Mouse (Mus musculus) MEL-GATA-1-ER (cell line): ENCODE measurements around the gene Rrp1b.
"Not testable (repeated sequence)": the region's sequence is repeated elsewhere in the genome, so short reads cannot be mapped to it uniquely, and the experiment has no call there.

Source experiments
- DNase-seq: peaks from one replicate; pipeline ENCODE4 v3.0.0-alpha.2; 2012; ENCODE audit warnings: low read depth; ENCODE audit errors: extremely low read depth

Gene Rrp1b

GRCm38 (mm10) chr17:32028301-32028700, 7.6 kb upstream of the Rrp1b start:
- DNase-seq: no peak

GRCm38 (mm10) chr17:32031684-32032083, 4.2 kb upstream of the Rrp1b start:
- no peak for DNase-seq

DNA sequence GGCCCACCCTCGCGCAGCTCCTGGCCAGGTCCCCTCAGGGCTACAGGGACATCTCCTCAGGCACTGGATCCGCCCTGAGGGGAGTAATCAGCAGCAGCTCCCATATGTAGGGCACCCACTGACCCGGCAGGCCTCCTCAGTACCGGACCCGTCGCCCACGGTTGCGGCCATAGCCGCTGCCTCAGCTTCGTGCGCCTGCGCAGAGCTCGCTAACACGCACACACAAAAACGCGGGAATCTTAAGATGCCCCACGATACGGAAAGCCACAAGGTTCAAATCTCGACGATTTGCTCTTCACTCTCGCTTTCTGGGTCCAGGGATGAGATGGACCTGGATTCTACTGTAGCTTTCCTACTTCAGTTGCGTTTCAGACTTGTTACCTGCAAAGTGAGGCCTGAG, 1.6 kb upstream of the Rrp1b start:
- DNase-seq: no peak

- peak; percentile 10 for DNase-seq
These were observed 874 bp downstream of the Rrp1b start for GRCm38 (mm10) chr17:32036509-32037438.

- no peak for DNase-seq
These were observed 4.4 kb downstream of the Rrp1b start for GRCm38 (mm10) chr17:32040263-32040662.

GRCm38 (mm10) chr17:32046541-32046940, 10.6 kb downstream of the Rrp1b start:
- DNase-seq: no peak

GRCm38 (mm10) chr17:32048351-32048750, 12.5 kb downstream of the Rrp1b start:
- DNase-seq: no peak

- DNase-seq: no peak
These were observed 14.0 kb downstream of the Rrp1b start for GRCm38 (mm10) chr17:32049914-32050313.

- no peak for DNase-seq
These were observed 14.7 kb downstream of the Rrp1b start for GRCm38 (mm10) chr17:32050609-32051008.

DNA sequence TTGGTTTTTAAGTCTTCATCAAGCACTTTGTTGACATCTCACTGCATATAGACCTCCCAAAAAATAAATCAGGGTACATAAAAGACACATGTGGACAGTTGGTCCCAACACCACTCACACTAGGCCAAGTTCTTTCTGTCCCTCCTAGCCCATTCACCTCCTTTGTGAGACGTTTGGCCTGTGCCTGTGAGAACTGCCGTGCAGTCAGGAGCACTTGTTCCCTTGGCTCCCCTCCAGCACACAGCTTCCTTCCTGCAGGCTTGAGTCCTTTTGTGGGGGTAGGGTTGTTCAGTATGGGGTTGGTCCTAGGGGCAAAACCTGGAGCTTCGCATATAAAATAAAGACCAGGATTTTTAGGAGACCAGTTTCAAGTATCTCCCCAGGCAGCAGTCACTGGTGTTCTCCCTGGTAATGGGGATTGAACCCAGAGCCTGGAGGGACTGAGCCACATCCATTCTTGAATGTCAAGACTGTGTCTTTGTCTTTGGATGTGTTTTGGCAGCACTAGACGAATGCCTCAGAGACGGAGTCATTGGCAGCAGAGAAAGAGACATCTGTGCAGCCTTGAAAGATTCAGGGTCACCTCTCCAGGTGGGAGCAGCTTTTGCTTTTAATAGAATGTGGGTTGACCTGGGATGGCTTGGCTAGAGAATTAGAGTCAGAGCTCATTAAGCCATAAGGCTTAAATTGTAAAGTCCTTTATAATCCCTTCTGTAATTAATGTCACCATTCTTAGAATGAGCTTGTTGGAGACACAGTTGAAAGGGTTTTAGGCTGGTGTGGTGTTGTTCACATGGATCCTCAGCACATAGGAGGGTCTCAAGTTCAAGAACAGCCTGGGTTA, 16.6 kb downstream of the Rrp1b start:
- DNase-seq: no peak

- DNase-seq: no peak
These were observed 17.8 kb downstream of the Rrp1b start for GRCm38 (mm10) chr17:32053677-32054076.

GRCm38 (mm10) chr17:32057843-32058242, 21.9 kb downstream of the Rrp1b start:
- DNase-seq: no peak

DNA sequence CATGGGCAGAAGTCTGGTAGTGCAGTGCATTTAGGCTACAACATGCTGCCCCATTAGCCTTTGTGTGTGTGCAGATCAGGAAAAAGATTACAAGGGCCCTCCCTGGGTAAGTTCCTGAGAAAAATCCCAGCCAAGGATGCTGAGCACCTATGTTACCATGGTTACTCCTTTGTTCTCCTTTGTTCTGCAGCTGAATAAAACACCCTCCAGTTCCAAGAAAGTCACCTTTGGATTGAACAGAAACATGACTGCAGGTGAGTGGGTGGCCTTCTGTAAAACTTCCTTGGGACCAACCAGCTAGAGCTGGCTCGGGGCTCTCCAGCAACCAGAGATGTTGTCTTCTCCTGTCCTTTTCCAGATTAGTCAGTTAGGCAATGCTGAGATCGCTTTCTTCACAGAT, 23.2 kb downstream of the Rrp1b start:
- DNase-seq: no peak

GRCm38 (mm10) chr17:32061219-32061618, 25.3 kb downstream of the Rrp1b start:
- DNase-seq: no peak

DNA sequence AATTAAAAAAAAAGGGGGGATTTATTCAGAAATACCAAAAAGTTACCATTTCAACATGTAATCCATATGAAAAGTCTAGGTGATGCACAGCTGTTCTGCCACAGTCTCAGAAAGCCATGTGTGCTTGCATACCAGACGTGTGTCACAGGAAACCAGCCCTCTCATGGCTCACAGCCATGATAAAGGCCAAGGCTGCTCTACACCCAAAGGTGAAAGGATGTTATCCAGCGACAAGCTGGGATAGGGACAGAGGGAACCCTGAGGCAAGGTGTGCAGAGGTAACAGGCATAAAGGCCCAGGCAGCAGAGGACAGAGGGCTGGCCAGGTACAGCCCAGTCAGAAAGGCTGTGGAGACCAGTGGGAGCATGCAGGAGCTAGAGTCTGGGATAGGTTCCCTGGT, 27.8 kb downstream of the Rrp1b start:
- DNase-seq: no peak

DNA sequence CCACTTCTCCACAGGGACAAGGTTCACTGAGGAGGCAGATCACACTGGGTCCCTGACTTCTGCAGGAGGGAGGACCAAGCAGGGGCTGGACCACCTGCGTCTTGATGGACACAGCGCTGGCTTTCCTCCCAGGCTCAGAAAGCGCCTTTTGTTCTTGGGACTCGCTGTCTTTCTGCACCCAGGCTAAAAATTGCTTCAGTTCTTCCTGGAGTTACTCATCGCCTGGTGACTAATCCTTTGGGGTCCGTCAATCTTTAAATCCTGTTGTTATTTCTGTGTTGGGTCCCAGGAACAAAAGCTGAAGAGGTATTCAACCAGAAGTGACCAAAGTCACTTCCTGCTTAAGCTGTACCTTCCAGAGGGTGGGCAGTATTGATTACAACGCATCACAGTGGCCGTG, 28.9 kb downstream of the Rrp1b start:
- not testable (repeated sequence) for DNase-seq

- DNase-seq: no peak
These were observed 31.6 kb downstream of the Rrp1b start for GRCm38 (mm10) chr17:32067541-32067940.

DNA sequence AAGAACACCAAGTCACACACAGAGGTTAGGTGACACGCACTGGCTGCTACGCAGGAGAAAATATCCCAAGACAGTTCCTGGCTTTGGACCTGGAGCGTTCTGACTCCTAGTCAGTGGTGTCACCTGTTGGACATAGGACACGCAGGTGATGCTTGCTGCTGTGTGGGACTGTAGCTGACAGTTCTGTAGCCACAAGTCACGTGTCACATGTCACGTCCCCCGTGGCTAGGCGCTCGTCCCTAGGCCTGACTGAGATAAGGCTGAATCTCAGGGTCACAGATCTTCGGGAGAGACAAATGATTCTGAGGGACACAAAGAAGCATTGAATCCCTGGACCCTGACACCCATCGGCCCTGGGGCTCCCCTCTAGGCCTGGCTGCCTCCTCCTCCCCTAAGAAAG, 32.5 kb downstream of the Rrp1b start:
- DNase-seq: no peak

DNA sequence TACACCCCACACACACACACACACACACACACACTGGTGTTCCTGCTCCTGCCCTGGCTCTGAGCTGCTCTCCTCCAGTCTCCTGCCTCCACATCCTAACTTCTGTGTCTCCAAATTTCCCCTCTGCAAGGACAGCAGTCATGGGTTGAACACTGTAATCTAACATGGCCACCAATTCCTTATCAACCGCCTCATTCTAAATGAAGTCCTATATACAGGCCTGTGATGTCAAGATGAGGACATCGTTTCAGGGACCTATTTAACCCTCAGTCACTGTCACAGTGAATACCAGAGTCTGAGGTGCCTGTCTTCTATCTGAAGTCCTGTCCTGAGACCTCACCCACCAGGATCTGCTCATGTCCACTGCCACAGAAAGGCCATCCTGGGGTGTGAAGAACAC, 32.9 kb downstream of the Rrp1b start:
- DNase-seq: no peak

DNA sequence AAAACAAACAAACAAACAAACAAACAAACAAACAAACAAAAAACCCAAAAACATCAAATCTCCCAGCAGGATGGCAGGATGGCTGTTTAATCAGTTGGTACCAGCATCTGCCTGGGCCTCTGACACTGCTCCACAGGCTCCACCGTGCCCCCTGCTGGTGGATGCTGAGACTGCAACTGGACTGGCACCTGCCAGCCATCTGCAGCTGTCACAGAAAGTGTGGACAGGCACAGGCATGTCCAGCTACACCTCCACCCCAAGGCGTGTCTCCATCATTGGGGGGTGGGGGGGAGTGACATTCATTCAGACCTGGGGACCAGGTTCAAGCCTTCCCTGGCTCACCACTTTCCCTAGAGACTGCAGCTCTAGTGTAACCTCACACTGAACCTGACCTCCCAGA, 37.5 kb downstream of the Rrp1b start:
- DNase-seq: peak; percentile 32

DNA sequence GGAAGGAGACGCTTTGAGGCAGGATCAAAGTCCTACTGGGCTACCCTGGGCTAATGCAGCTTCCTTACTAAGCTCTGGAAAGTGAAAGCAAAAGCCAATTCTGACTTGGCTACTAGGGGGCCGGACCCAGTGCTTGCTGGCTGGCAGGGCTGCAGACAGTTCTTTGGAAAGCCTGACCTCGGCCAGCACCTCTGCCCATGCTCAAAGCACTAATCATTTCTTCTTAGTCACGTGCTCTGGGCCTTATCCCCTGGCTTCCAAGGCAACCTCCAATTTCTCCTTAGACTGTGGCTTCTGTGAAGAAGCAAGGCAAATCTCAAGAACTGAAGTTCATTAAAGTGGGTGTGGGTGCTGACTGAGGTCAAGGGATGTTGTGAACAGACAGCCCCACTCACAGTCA, 38.8 kb downstream of the Rrp1b start:
- no peak for DNase-seq

GRCm38 (mm10) chr17:32075164-32075563, 39.3 kb downstream of the Rrp1b start:
- DNase-seq: peak; percentile 18
